Mouse (Mus musculus) erythroblast, embryonic 14.5 days (primary cell): ENCODE measurements around the gene Gm47995.

ENCODE experiments used
- GATA1 ChIP-seq: IDR thresholded peaks from 2 replicates; pipeline ENCODE4 v1.6.1; 2012; ENCODE audit warnings: low read length, inconsistent platforms, mixed read lengths
- TAL1 ChIP-seq: IDR thresholded peaks from 3 replicates; pipeline ENCODE4 v1.6.1; 2012; ENCODE audit warnings: low read length, inconsistent platforms, mixed read lengths

DNA sequence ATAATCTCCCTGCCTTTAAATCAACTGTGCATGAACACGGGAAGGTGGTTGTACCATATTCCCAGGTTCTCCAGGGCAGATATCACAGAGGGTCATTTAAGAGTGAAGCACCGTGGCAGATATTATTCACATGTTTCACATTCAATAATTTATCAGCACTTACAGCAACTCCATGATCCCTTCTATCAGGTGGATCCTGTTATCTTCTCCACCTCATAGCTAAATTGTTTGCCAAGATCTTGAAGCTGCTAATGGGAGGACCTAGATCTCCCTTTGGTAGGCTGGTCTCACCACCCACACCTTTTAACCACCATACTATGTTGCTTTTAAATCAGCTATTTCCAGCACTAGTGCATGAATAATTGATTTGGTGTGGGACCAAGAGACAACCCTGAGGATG, 18.1 kb upstream of the Gm47995 start:
- TF ChIP-seq GATA1: no peak
- TF ChIP-seq TAL1: no peak
